Mouse (Mus musculus) cerebellum, postnatal 25 days (tissue): ENCODE measurements at regions not wholly inside any gene's neighbourhood (a gene's known extent, or its start where the extent isn't known, plus 50 kb on each side); places are given as distances from the start of the nearest gene placed in this dataset.

ENCODE experiments used
- DNase-seq, 2 experiments: peaks; one replicate each; pipeline ENCODE4 v3.0.0; 2021; ENCODE audit warnings: mixed read lengths in 2 of 2

- DNase-seq: no peak
Observed at GRCm38 (mm10) chr19:20035223-20035622, 355.5 kb downstream of the Anxa1 start.

- no peak for DNase-seq
Observed at GRCm38 (mm10) chr19:20027667-20028282, 363.0 kb downstream of the Anxa1 start.

- DNase-seq: no peak
Observed at GRCm38 (mm10) chr19:20014114-20014513, 376.6 kb downstream of the Anxa1 start.

GRCm38 (mm10) chr19:20009801-20010441, 380.8 kb downstream of the Anxa1 start:
- DNase-seq: peak; percentile 81 to 82

GRCm38 (mm10) chr19:20005932-20006625, 384.7 kb downstream of the Anxa1 start:
- DNase-seq: peak in 1 of 2 experiments; percentile 56

GRCm38 (mm10) chr19:19987255-19987654, 403.5 kb downstream of the Anxa1 start:
- DNase-seq: no peak

GRCm38 (mm10) chr19:19978816-19979215, 411.9 kb downstream of the Anxa1 start:
- DNase-seq: no peak

- DNase-seq: no peak
Observed at GRCm38 (mm10) chr19:19977609-19978259, 413.0 kb downstream of the Anxa1 start.

- no peak for DNase-seq
Observed at GRCm38 (mm10) chr19:19976776-19977175, 414.0 kb downstream of the Anxa1 start.

GRCm38 (mm10) chr19:19969780-19970512, 420.8 kb downstream of the Anxa1 start:
- no peak for DNase-seq

GRCm38 (mm10) chr19:19969335-19969734, 421.4 kb downstream of the Anxa1 start:
- DNase-seq: no peak

GRCm38 (mm10) chr19:19945247-19945646, 445.5 kb downstream of the Anxa1 start:
- DNase-seq: no peak

- no peak for DNase-seq
Observed at GRCm38 (mm10) chr19:19942697-19943096, 448.0 kb downstream of the Anxa1 start.

GRCm38 (mm10) chr19:19921109-19921508, 469.6 kb downstream of the Anxa1 start:
- no peak for DNase-seq

- peak in 1 of 2 experiments; percentile 4 for DNase-seq
Observed at GRCm38 (mm10) chr19:19885933-19886710, 504.6 kb downstream of the Anxa1 start.

- DNase-seq: no peak
Observed at GRCm38 (mm10) chr19:19880895-19881294, 509.8 kb downstream of the Anxa1 start.

GRCm38 (mm10) chr19:19848152-19848551, 542.6 kb downstream of the Anxa1 start:
- no peak for DNase-seq

- no peak for DNase-seq
Observed at GRCm38 (mm10) chr19:19807992-19808391, 582.8 kb downstream of the Anxa1 start.

GRCm38 (mm10) chr19:19793835-19794234, 596.9 kb downstream of the Anxa1 start:
- DNase-seq: no peak

GRCm38 (mm10) chr19:19783507-19783906, 607.2 kb downstream of the Anxa1 start:
- no peak for DNase-seq

- no peak for DNase-seq
Observed at GRCm38 (mm10) chr19:19777891-19778290, 612.9 kb downstream of the Anxa1 start.

- no peak for DNase-seq
Observed at GRCm38 (mm10) chr19:19770990-19771389, 619.8 kb downstream of the Anxa1 start.
